Mouse (Mus musculus) bone marrow, adult 2 months (tissue): ENCODE results near the gene Emsy. TPM values are rescaled to one million over a fixed set of nuclear protein-coding genes. Genes with fewer than 3 reads are reported as not detected.

Experiments
- H3K27ac ChIP-seq: fragments of 200-500 bp; 2 replicates; pipeline ENCODE4 v1.5.1; 2012; ENCODE audit warnings: low read depth, mild to moderate bottlenecking, control low read depth, inconsistent platforms, low read length; ENCODE audit not compliant: control insufficient read depth, poor library complexity, insufficient read depth
- H3K4me1 ChIP-seq: fragments of 200-500 bp; 2 replicates; pipeline ENCODE4 v1.6.1; 2011; ENCODE audit warnings: low read length; ENCODE audit not compliant: control insufficient read depth, insufficient read depth
- H3K4me3 ChIP-seq: fragments of 200-500 bp; replicated peaks from 2 replicates; pipeline ENCODE3; 2011; ENCODE audit warnings: mild to moderate bottlenecking, low read depth, low read length, control low read depth; ENCODE audit not compliant: control insufficient read depth
- CTCF ChIP-seq: fragments of 200-500 bp; IDR thresholded peaks from 2 replicates; pipeline ENCODE4 v1.5.1; 2011; ENCODE audit warnings: low read length, control low read depth; ENCODE audit not compliant: control insufficient read depth, insufficient read depth
- POLR2A ChIP-seq: fragments of 200-500 bp; IDR thresholded peaks from 2 replicates; pipeline ENCODE4 v1.6.1; 2011; ENCODE audit warnings: low read depth, mild to moderate bottlenecking, control low read depth, low read length, borderline replicate concordance; ENCODE audit not compliant: control insufficient read depth
- WGBS: fragments of 180-500 bp; shearing (Covaris S2); methylation state at CpG from one replicate; pipeline ENCODE4 v1.1.7; 2018; 5-methylcytosine and 5-hydroxymethylcytosine counted together
- polyA plus RNA-seq: library from polyadenylated mRNA; stranded (reverse); fragments of >200 nt; gene quantifications from 2 replicates; pipeline ENCODE4 v1.2.4, GENCODE M21; 2011; ENCODE audit warnings: low replicate concordance; ENCODE audit not compliant: missing spikeins, insufficient read depth, insufficient read length

Gene Emsy
- polyA plus RNA-seq, 1 experiment = 17.0 TPM

DNA sequence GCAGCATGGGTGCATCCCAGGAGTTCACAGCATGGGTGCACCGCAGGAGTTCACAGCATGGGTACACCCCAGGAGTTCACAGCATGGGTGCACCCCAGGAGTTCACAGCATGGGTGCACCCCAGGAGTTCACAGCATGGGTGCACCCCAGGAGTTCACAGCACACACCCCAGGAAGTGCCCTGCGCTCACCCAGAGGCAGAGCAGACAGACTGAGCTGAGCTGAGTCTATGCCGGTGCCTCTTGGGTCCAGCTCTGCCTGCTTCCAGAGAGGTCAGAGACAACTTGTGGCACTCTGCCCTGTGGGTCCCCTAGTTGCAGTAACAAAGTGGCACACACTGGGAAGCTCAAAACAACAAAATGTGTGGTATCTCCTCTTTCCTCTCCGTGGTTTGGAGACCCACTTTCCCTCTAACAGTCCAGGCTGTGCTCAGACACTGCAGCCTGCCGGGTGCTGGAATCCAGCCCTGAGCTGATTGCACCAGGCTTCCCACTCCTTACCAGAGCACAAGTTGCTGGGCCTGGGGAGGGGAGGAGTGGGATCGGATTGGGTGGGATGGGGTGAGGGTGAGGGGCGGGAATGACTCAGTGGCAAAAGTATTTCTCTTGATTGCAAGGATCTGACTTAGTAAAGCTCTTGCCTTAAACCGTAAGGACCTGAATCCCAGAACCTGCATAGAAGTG lies 85.6 kb downstream of the Emsy start:
- TF ChIP-seq POLR2A = no peak
- no peak for TF ChIP-seq CTCF
- Histone ChIP-seq H3K27ac (no peak overlapping the region), H3K4me3 (no peak overlapping the region), H3K4me1 (no peaks in the 10 kb centered on the region; the same call in 1 of the 2 replicates)
- 66% methylated on average over 8 of the region's 8 CpGs for WGBS

DNA sequence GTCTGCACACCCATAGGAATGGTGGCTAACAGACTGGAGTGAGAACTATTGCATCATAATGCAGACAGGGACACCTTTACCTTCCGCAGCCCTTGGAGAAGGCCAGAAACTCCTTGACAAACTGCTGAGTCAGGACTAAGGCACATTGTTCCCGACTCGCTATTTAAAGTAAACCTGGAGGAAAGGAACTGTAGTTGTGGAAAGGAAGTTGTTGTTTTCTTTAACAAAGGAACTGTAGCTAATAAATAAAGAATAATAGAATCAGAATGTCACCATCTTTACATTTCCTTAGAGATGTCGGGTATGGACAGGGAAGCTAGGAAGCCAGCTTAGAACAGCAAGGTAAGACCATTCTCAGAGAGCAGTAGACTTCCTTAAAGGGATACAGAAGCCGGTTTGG lies 89.5 kb downstream of the Emsy start:
- H3K27ac ChIP-seq = no peak overlapping the region
- H3K4me1 ChIP-seq = peaks cover 2% of the 10 kb centered on the region
- TF ChIP-seq CTCF (no peak), POLR2A (no peak)
- no peak overlapping the region for H3K4me3 ChIP-seq
- WGBS = 30% methylated on average over 5 of the region's 5 CpGs

DNA sequence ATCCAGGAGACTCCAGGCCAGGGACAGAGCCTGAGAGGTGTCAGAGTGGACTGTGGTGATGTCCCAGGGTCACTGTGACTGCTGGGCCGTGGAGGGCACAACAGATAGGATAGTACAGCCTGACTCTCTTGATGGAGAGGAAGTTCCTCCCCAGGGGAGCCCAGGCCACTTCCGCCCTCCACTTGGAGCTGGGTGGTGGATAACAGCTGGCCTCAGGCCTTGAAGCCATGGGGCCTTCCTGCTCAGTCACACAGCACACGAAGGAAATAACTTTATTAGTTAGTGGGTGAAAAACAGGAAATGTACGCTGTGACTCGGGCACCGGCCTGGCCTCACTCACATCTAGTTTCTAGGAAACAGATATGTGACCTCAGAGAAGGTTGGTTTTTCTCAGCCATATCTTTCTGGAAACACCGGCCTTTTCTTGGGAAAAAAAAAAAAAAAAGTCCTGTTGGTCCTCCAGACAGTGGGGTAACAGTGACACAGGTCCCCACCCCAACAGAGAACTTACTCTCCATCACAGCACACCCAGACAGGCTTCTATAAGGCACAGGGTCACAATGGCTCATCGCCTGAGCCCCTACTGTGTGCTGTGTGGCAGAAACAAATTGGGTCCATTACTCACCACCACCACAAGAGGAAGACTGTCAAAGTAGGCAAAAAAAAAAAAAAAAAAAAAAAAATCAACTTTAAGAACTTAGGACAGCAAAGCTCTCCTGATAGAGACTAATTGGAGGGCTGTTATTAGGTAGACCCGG lies 91.8 kb downstream of the Emsy start:
- 19% methylated on average over 9 of the region's 9 CpGs for WGBS
- Histone ChIP-seq H3K4me1 (peaks cover 2% of the 10 kb centered on the region), H3K27ac (no peak overlapping the region), H3K4me3 (no peak overlapping the region)
- no peak for TF ChIP-seq CTCF
- TF ChIP-seq POLR2A = no peak

DNA sequence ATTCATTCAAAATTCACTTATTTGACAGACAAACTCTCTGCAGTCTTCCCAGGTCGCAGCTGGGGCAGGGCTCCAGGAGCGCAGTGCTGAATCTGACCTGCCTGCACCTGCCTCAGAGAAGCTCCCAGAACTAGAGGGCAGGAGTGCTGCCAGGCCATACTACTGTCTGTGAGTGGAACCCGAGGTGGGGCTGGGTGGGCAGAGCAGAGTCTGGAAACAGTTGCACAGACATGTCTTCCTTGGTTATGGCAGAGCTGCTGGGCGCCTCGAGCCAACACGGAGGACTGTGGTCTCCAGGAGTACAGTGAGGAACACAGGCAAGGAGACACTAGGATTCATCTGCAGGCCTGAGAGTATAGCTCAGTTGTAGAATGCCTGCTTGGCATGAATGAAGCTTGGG lies 92.6 kb downstream of the Emsy start:
- Histone ChIP-seq H3K4me3 (no peak overlapping the region), H3K27ac (no peak overlapping the region), H3K4me1 (peaks cover 2% of the 10 kb centered on the region)
- WGBS = 71% methylated on average over 6 of the region's 6 CpGs
- TF ChIP-seq POLR2A = no peak
- no peak for TF ChIP-seq CTCF

DNA sequence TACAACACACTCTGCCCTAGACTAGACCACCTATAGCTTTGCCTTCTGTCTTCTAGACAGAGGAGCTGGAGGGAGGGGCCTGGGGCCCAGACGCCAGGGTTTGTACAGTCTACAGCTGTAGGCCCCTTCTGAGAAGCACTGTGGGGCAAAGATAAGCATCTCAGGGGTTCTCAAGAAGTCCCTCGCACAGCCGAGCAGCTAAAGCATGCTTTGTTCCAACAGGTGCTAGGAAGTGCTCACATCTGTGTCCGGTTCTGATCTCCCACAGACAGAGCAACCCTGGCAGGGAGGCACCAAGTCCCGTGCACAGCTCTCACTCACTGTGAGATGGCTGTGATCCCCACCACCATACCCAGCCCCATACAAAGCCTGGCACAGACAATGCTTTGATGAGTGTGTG lies 93.6 kb downstream of the Emsy start:
- Histone ChIP-seq H3K4me1 (peaks cover 2% of the 10 kb centered on the region), H3K4me3 (no peak overlapping the region), H3K27ac (no peak overlapping the region)
- 17% methylated on average over 5 of the region's 5 CpGs for WGBS
- TF ChIP-seq CTCF (no peak), POLR2A (no peak)

DNA sequence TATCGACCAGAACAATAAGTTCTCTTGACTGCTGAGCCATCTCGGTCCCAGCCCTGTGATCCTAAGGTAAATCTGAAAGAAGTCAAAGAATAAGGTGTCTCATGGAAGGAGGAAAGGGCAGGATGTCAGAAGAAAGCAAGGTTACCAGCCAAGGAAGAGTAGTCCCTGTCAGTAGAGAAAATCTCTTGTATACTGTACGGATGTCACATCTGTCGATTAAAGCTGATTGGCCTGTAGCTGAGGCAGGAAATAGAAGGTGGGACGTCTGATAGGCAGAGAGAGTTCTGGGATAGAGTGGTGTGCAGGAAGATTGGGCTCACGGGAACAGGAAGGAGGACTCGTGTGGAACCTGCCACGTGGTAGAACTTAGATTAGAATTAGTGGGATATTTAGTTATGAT lies 94.4 kb downstream of the Emsy start:
- 75% methylated on average over 8 of the region's 8 CpGs for WGBS
- Histone ChIP-seq H3K27ac (no peak overlapping the region), H3K4me3 (no peak overlapping the region), H3K4me1 (peaks cover 2% of the 10 kb centered on the region)
- TF ChIP-seq CTCF (no peak), POLR2A (no peak)

DNA sequence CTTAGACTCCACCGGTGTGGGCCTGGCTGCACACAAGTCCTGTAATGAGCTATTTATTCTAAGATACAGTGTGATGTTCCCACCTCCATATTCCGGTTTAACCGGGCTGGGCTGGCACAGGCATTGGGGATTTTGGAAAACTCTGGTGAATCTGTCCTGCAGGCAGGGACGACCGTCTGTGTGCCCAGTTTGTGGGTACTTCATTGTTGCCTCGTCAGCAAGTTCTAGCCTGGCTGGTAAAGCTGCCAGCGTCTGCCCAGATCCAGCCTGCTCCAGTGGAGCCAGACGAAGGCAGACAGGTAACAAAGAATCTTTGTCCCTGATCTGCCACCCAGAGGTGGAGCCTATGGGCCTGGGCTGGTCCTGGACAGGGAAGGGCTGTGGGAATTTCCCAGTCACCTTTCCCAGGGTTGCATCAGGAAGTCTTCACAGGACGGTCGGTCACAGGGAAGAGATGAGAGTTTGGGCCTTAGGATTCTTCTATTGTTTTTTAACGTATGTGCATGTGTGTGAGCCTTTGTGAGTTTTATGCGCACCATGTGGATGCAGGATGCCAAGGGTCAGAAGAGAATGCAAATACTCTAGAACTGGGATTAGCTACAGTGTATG lies 94.9 kb downstream of the Emsy start:
- Histone ChIP-seq H3K4me1 (peaks cover 2% of the 10 kb centered on the region), H3K4me3 (no peak overlapping the region), H3K27ac (no peak overlapping the region)
- TF ChIP-seq POLR2A (no peak), CTCF (no peak)
- whole genome bisulfite sequencing = 82% methylated on average over 12 of the region's 12 CpGs
